Mouse (Mus musculus): ENCODE measurements at regions not wholly inside any gene's neighbourhood (a gene's known extent, or its start where the extent isn't known, plus 50 kb on each side); places are given as distances from the start of the nearest gene placed in this dataset.

DNA sequence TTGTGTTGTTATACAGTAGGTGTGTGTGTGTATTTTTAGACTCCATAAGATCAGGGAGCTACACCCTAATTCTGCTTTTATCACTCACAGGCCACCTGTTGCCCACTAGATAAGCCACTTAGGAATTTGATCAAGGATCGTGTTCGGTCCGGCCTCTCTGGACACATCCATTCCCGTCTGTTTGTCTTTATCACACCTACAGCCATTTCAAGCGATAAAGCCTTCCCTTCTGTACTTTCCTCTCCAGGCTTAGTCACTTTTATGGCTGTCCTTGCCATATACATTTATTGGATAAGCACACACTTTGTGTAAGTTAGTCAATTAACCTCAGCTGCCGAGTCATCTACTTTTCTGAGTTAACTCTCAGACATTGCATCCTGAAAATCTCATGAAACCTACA lies 423.0 kb downstream of the Efnb2 start:
- TF ChIP-seq POLR2A (IDR thresholded peaks at IDR 0.05; ENCODE audit: borderline replicate concordance, extremely low read depth, insufficient read depth, insufficient read length, poor library complexity, severe bottlenecking) (no peak), CTCF (IDR thresholded peaks at IDR 0.05; ENCODE audit: borderline replicate concordance, extremely low read depth, insufficient read depth, insufficient read length) (no peak)
